Mouse (Mus musculus) A20 (cell line): ENCODE data around the gene Mtrex.

Source experiments
- DNase-seq: peaks from one replicate; pipeline ENCODE4 v3.0.0-alpha.2; 2011; ENCODE audit warnings: low read depth, low spot score

Gene Mtrex

GRCm38 (mm10) chr13:112870039-112870690 is 57.0 kb downstream of the Mtrex start:
- no peak for DNase-seq

DNA sequence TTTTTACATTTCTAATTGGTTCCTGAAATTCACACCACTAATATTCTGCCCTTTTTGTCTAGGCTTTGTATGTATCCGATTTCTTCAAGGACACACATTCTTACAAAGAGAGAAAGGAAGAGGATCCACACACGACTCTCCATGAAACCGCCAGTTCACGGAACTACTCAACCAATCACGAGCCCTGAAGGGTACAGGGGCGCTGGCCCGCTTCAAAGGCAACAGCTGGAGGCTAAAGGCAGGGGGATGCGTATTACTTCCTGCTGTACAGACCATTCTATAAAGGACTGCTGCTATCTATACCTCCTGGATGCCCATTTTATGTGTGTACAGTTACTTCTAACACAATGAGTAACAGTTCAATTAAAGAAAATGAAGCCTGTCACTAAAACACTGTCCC is 59.8 kb downstream of the Mtrex start:
- DNase-seq, result no peak

DNA sequence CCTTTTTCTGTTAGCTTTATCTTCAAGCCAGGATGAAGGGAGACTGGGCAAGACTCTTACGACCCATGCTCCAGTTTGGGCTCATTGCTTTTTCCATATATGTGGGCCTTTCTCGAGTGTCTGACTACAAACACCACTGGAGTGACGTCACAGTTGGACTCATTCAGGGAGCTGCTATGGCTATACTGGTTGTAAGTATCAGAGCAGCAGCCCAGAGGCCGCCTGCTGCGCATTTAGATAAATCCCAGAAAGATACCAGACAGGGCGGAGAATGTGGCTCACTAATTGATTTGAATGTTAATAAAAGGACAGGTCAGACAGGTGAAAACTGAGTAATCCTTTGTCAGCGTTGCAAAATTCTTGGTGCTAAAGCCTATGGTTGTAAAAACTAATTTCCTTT is 60.4 kb downstream of the Mtrex start:
- DNase-seq, result no peak

- no peak for DNase-seq
Measured at GRCm38 (mm10) chr13:112862978-112863677, 64.1 kb downstream of the Mtrex start.

GRCm38 (mm10) chr13:112862342-112862741 is 64.9 kb downstream of the Mtrex start:
- no peak for DNase-seq

- no peak for DNase-seq
Measured at GRCm38 (mm10) chr13:112861825-112862306, 65.3 kb downstream of the Mtrex start.

DNA sequence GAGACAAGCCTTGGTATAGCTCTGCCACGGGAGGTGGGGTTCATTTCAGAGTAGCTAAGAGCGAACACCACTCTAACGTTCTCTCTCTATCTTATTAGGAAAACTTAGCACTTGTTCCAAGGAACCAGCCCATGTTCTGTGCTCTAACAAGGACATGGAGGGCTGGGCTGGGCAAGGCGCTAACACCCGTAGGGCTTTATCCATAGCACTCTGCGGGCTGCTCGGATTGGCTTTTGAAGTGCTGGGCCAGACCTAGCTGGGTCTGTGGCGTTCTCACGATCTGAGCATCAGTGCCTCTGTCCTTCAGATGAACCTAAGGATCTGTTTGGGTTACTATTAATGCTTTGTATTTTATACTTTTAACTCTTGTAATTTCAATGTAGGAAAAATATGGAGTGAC is 66.3 kb downstream of the Mtrex start:
- no peak for DNase-seq

- no peak for DNase-seq
Measured at GRCm38 (mm10) chr13:112860370-112860769, 66.8 kb downstream of the Mtrex start.

DNA sequence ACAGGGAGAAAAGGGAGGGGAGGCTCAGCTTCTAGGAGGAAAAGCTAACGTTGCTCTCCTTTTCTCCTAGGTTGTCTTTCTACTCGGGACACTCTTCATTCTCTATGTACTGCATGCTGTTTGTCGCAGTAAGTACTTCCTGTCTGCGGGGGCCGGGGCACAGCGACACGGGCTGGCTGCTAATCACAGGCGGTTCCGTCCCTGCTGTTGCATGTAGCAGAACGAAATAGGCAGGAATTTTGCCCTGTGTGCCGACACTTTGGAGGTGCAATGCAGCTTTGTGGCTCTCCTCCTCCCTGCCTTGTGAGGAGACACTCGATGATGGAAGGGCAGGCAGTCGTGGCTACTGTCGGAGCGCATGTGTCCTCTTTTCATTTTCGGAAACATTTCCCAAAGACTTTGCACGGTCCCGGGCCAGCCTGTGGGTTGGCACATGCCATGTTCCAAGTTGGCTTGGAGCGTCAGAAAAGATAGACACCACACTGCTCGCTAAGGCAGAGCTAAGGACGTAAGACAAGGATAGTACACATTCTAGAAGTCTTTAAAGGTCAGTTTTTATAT is 67.5 kb downstream of the Mtrex start:
- no peak for DNase-seq

GRCm38 (mm10) chr13:112857921-112858320 is 69.3 kb downstream of the Mtrex start:
- DNase-seq, result no peak

DNA sequence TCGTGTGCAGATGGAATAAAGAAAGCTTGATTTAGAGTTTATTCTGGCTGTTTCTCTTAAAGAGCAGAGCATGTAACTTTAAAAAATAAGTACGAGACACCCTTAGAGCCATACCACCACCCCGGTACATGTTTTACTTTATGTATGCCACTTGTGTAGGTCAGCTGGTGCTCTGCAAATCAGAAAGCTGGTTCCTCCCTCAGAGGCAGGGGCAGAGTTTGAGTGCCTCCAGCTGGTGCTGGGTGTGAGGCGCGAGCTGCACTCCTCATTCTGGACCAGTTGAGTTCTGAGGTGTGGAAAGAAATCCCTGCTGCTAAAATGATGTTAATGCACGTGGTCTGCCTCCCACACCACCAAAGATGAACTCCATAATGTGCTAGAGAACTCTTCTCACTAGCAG is 72.8 kb downstream of the Mtrex start:
- no peak for DNase-seq

DNA sequence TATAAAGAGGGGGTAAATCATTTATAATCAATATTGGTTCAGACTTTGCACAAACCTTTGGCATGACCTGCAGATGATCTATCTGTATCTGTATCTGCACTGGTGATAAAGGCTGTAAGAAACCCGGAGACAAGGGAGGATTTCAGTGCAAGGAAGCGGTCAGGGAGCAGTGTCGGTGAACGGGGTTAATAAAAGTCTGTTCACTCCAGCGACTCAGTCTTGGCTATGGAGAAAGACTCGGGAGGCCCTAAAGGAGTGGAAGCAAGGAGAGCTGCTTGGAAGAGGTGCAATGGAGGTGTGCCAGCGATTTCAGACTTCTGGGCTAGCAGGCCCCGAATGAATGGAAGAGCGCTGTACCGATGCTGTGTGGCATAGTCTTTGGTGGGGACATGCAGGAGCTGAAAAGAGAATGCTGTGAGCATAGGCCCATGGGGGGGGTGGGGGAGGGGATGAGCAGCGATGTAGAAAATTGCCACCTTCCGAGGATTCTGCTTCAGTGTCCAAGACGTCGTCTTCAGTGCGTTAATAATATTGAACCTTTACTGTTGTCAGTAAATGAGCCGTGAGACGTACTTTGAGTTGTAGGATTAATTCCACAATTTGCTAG is 73.4 kb downstream of the Mtrex start:
- no peak for DNase-seq

GRCm38 (mm10) chr13:112845931-112846330 is 81.3 kb downstream of the Mtrex start:
- peak; percentile 31 for DNase-seq

- no peak for DNase-seq
Measured at GRCm38 (mm10) chr13:112840241-112841087, 86.7 kb downstream of the Mtrex start.

DNA sequence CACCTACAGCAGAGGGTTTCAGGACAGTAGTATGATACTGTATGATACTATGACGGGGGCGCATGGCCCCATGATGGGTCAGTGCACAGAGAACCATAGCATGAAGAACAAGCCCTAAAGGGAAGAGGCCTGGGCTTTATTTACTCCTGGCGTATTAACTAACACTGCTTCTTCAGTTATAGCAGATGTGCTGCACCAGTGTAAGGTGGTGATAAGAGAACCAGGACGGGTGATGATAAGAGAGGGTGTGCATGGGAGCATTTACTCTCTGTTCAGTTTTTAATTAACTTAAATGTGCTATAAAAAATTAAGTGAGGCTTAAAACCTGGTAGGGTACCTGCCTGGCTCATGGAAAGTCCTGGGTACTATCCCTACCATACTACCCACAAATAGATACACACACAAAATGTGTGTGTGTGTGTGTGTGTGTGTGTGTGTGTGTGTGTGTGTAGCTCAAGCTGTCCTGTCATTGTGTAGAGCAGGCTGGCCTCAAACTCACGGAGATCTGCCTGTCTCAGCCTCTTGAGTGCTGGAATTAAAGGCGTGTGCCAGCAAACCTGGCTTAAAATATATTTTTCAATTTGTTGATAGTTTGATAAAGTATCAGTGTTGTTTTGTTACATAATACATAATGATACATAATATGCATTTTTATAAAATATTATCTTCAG is 88.5 kb downstream of the Mtrex start:
- no peak for DNase-seq

DNA sequence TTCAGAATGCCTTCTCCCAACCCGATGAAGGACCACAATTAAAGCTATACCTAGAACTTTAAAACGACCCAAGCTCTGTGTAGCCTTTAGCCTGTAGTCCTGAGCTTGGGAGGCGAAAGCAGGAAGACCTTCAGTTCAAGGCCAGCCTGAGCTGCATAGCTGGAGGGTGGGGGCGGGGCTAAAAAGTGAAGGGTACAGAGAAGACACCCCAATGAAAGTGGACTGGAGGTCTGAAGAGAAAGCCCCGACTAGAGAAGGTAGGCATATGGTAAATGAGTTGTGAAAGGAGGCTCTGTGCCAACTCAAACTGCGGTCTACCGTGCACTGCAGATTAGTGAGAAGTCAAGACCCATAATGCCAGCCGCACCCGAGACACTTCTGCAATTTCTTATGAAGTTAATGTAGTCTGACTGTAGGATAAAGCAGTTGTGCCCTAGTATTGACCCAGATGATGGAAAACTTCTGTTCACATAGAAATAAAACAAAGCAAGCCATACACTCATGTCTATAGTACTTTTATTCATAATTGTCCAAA is 89.5 kb downstream of the Mtrex start:
- DNase-seq, result no peak

- DNase-seq, result no peak
Measured at GRCm38 (mm10) chr13:112836951-112837350, 90.2 kb downstream of the Mtrex start.

- DNase-seq, result no peak
Measured at GRCm38 (mm10) chr13:112835113-112835512, 92.1 kb downstream of the Mtrex start.

DNA sequence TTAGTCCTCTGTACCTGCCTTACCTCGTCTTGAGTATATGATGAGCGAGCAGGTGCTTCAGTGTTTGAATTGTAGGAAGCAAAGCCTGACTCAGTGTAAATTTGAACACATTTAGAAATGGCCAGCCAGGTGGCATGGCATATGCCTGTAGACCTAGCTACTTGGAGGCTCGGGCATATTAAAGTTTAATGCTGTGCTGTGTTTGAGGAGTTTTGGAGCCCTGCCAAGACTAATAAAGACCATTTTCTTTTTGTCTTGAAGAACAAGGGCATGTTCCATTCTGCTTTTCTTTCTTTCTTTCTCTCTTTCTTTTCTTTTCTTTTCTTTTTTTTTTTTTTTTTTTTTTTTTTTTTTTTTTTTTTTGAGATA is 93.3 kb downstream of the Mtrex start:
- no peak for DNase-seq

GRCm38 (mm10) chr13:112833253-112833894 is 93.8 kb downstream of the Mtrex start:
- no peak for DNase-seq
